Mouse (Mus musculus) liver, embryonic 16.5 days (tissue): Measurements from ENCODE around the gene Phf2. TPM values are rescaled to one million over a fixed set of nuclear protein-coding genes. Genes with fewer than 3 reads are reported as not detected.

Source experiments
- ATAC-seq: fragments of 200-750 bp; cut with Nextera tagmentation; 2 replicates; pipeline ENCODE4 v1.8.0; 2017; ENCODE audit warnings: low read depth, mild to moderate bottlenecking, moderate number of reproducible peaks, moderate library complexity
- H3K27ac ChIP-seq: fragments of 300-500 bp; sonication (generic); 2 replicates; pipeline ENCODE4 v1.5.1; 2014; ENCODE audit warnings: mild to moderate bottlenecking, low read length
- H3K27me3 ChIP-seq: fragments of 300-500 bp; sonication (generic); 2 replicates; pipeline ENCODE4 v1.6.1; 2014; ENCODE audit warnings: low read depth, low read length, mixed read lengths; ENCODE audit not compliant: control insufficient read depth, insufficient read depth
- H3K36me3 ChIP-seq: fragments of 300-500 bp; sonication (generic); 2 replicates; pipeline ENCODE4 v1.6.1; 2014; ENCODE audit warnings: mild to moderate bottlenecking; ENCODE audit not compliant: control insufficient read depth, insufficient read depth
- H3K4me1 ChIP-seq: fragments of 300-500 bp; sonication (generic); 2 replicates; pipeline ENCODE4 v1.6.1; 2014; ENCODE audit warnings: low read depth, low read length, mixed read lengths; ENCODE audit not compliant: control insufficient read depth
- H3K4me2 ChIP-seq: fragments of 300-500 bp; sonication (generic); 2 replicates; pipeline ENCODE4 v1.6.1; 2014; ENCODE audit warnings: low read depth, low read length, mixed read lengths
- H3K4me3 ChIP-seq: fragments of 300-500 bp; sonication (generic); 2 replicates; pipeline ENCODE4 v1.5.1; 2014; ENCODE audit warnings: low read depth, mild to moderate bottlenecking, low read length
- H3K9ac ChIP-seq: fragments of 300-500 bp; sonication (generic); 2 replicates; pipeline ENCODE4 v1.6.1; 2014; ENCODE audit warnings: low read depth, low read length
- H3K9me3 ChIP-seq: fragments of 300-500 bp; sonication (generic); replicated peaks from 2 replicates; pipeline ENCODE4 v1.6.1; 2016; ENCODE audit warnings: low read length; ENCODE audit not compliant: control insufficient read depth
- WGBS: fragments of 180-500 bp; shearing (Covaris S2); extraction: QIAGEN DNeasy Blood & Tissue Kit; methylation state at CpG from one replicate; pipeline ENCODE4 v1.1.7; 2014; ENCODE audit not compliant: insufficient replicate concordance; 5-methylcytosine and 5-hydroxymethylcytosine counted together
- polyA plus RNA-seq: library from polyadenylated mRNA; unstranded; fragments of >200 nt; fragmentation: Nextera tagmentation; extraction: Ambion mirVana; gene quantifications from 2 replicates; pipeline ENCODE4 v1.2.1, GENCODE M21; 2015

Phf2 gene
- polyA plus RNA-seq, 1 experiment from 2014 or later, result 1.7 TPM

- Histone ChIP-seq H3K27ac (peak overlapping the region; percentile 54), H3K27me3 (no peaks in the 10 kb centered on the region), H3K4me3 (no peak overlapping the region), H3K9ac (no peak overlapping the region), H3K36me3 (peaks cover 51% of the 10 kb centered on the region), H3K4me1 (no peaks in the 10 kb centered on the region; the same call in 1 of the 2 replicates), H3K4me2 (no peak overlapping the region), H3K9me3 (no peaks in the 10 kb centered on the region)
- 60% methylated on average over 4 of the region's 4 CpGs for WGBS
- ATAC-seq, result peak; percentile 95
These were observed 19.5 kb upstream of the Phf2 start for GRCm38 (mm10) chr13:48890260-48890960.

GRCm38 (mm10) chr13:48878534-48878933, 7.6 kb upstream of the Phf2 start:
- Histone ChIP-seq H3K9ac (peak overlapping the region; percentile 72), H3K27ac (peak overlapping the region; percentile 73), H3K4me3 (peak overlapping the region; percentile 55), H3K36me3 (peaks cover 18% of the 10 kb centered on the region), H3K4me1 (peaks cover 9% of the 10 kb centered on the region), H3K27me3 (no peaks in the 10 kb centered on the region), H3K4me2 (peak overlapping the region; percentile 85), H3K9me3 (no peaks in the 10 kb centered on the region)
- under 1% methylated on average over 36 of the region's 36 CpGs for whole genome bisulfite sequencing
- peak; percentile 99 for ATAC-seq

- peaks cover 16% of the 10 kb centered on the region for H3K36me3 ChIP-seq
- H3K4me3 ChIP-seq, result no peak overlapping the region
- peak overlapping the region; percentile 72 for H3K9ac ChIP-seq
- no peak for ATAC-seq
- no peak overlapping the region; the same call in 1 of the 2 replicates for H3K27ac ChIP-seq
- peak overlapping the region; percentile 85 for H3K4me2 ChIP-seq
- H3K9me3 ChIP-seq, result no peaks in the 10 kb centered on the region
- no peaks in the 10 kb centered on the region for H3K27me3 ChIP-seq
- peaks cover 9% of the 10 kb centered on the region for H3K4me1 ChIP-seq
These were observed 6.9 kb upstream of the Phf2 start for GRCm38 (mm10) chr13:48877805-48878204.

GRCm38 (mm10) chr13:48872726-48873125, 1.8 kb upstream of the Phf2 start:
- WGBS, result 68% methylated on average over 5 of the region's 5 CpGs
- peaks cover 25% of the 10 kb centered on the region for H3K4me1 ChIP-seq

GRCm38 (mm10) chr13:48871887-48872606, 1.1 kb upstream of the Phf2 start:
- Histone ChIP-seq H3K4me3 (peak overlapping the region; percentile 81), H3K4me1 (peaks cover 25% of the 10 kb centered on the region), H3K9ac (peak overlapping the region; percentile 93), H3K9me3 (no peaks in the 10 kb centered on the region), H3K27me3 (no peaks in the 10 kb centered on the region), H3K27ac (no peak overlapping the region), H3K36me3 (no peaks in the 10 kb centered on the region; the same call in none of the 2 replicates), H3K4me2 (peak overlapping the region; percentile 86)
- 50% methylated on average over 7 of the region's 7 CpGs for WGBS
- no peak for ATAC-seq

More at GRCm38 (mm10) chr13:48872726-48873125, 1.8 kb upstream of the Phf2 start:
- no peak for ATAC-seq
- Histone ChIP-seq H3K36me3 (no peaks in the 10 kb centered on the region; the same call in none of the 2 replicates), H3K4me3 (no peak overlapping the region), H3K9me3 (no peaks in the 10 kb centered on the region), H3K4me2 (no peak overlapping the region), H3K27me3 (no peaks in the 10 kb centered on the region), H3K9ac (no peak overlapping the region), H3K27ac (no peak overlapping the region)

- Histone ChIP-seq H3K27me3 (no peaks in the 10 kb centered on the region), H3K27ac (peak overlapping the region; percentile 82), H3K4me3 (peak overlapping the region; percentile 81), H3K9ac (peak overlapping the region; percentile 93), H3K9me3 (no peaks in the 10 kb centered on the region), H3K4me2 (peak overlapping the region; percentile 81), H3K4me1 (peaks cover 25% of the 10 kb centered on the region), H3K36me3 (no peaks in the 10 kb centered on the region)
- ATAC-seq, result peak; percentile 31; the same call in 1 of the 2 replicates
- WGBS, result under 1% methylated on average over 72 of the region's 102 CpGs
These were observed 759 bp downstream of the Phf2 start for GRCm38 (mm10) chr13:48869950-48870770.

GRCm38 (mm10) chr13:48869600-48869949, 1.3 kb downstream of the Phf2 start:
- Histone ChIP-seq H3K4me2 (peak overlapping the region; percentile 81), H3K4me1 (peaks cover 25% of the 10 kb centered on the region), H3K27me3 (no peaks in the 10 kb centered on the region), H3K9me3 (no peaks in the 10 kb centered on the region), H3K36me3 (no peaks in the 10 kb centered on the region), H3K27ac (peak overlapping the region; percentile 82), H3K4me3 (peak overlapping the region; percentile 81), H3K9ac (peak overlapping the region; percentile 93)
- WGBS, result 10% methylated on average over 5 of the region's 5 CpGs
- ATAC-seq, result peak; percentile 3; the same call in 1 of the 2 replicates

- Histone ChIP-seq H3K4me3 (peak overlapping the region; percentile 81), H3K36me3 (no peaks in the 10 kb centered on the region), H3K4me1 (peaks cover 25% of the 10 kb centered on the region), H3K27me3 (no peaks in the 10 kb centered on the region), H3K27ac (no peak overlapping the region; the same call in 1 of the 2 replicates), H3K4me2 (peak overlapping the region; percentile 81), H3K9me3 (no peaks in the 10 kb centered on the region), H3K9ac (peak overlapping the region; percentile 93)
- no peak for ATAC-seq
- 19% methylated on average over 5 of the region's 5 CpGs for WGBS
These were observed 1.8 kb downstream of the Phf2 start for GRCm38 (mm10) chr13:48869088-48869487.
